ENCODE assay signal across 13 mouse cellular contexts in the genomic region with DNA sequence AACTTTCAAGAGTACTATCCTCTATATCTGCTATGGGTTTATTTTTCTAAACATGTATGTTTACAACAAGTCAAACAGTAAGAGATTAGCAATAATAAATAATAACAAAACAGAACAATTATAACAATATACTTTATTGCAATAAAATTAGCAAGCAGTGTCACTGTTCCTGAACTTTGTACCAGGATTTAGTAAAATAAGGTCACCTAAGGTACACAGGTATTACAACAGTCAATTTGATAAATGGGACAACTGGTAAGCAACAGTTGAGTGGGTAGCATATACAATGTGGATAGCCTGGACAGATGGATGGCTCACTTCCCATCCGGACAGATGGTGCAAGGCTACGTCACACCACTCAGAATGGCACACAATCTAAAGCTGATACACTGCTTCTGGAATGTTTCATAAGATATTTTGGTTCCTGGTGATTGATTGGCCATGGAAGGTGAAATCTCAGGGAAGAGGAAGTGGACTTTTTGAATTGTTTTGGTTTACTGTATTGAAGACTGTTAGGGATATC.
DNase-seq lines count a peak whose midpoint lies in the region; ATAC-seq lines count a peak whose summit lies in the region.
"Had no signal": no experiment of that assay in that cellular context is flagged by ENCODE, and none has a peak within 500 bp of the region (broad histone marks: within the 10 kb centered on the region; RNA-seq: fewer than 3 reads in every experiment).

No protein-coding gene starts in this region.

- DNase-seq in cerebellum, postnatal 4 days (ENCODE audit: low spot score in 2 of 2): no peak
- peak; percentile 66 for DNase-seq in layer of hippocampus, adult 11-12 months (ENCODE audit: low spot score)
- DNase-seq in layer of hippocampus, adult 9-10 months (ENCODE audit: low spot score): no peak
- peak; percentile 97 for DNase-seq in brain, adult 2 months (ENCODE audit: low read depth, low spot score)
- DNase-seq in cerebellum, postnatal 10 days: peak; percentile 72 to 80
- no peak for DNase-seq in thymus, postnatal 36 days
- DNase-seq in kidney, postnatal 4 days: no peak
- DNase-seq: adrenal gland, adult 8-10 months; gastrocnemius, postnatal 36 days; right cerebral cortex, postnatal 4 days; thymus, postnatal 25 days had no signal

- peak; percentile 87 for ATAC-seq in cerebellum, adult (ENCODE audit: insufficient number of reproducible peaks, low FRiP score, low TSS enrichment)
- ATAC-seq: intestine, embryonic 16.5 days had no signal

Comparison
In these comparisons a context has a peak if more than half of its experiments do, and no peak if none do; other contexts are left out.
1. DNase-seq: peak in layer of hippocampus, adult 11-12 months (single experiment), brain, adult 2 months (single experiment) and cerebellum, postnatal 10 days (2 of 2); none in cerebellum, postnatal 4 days (0 of 2), layer of hippocampus, adult 9-10 months (single experiment), thymus, postnatal 36 days (0 of 2) and kidney, postnatal 4 days (0 of 2).